Mouse (Mus musculus) liver, embryonic 12.5 days (tissue): ENCODE data around the gene Slc25a1. TPM values are rescaled to one million over a fixed set of nuclear protein-coding genes. Genes with fewer than 3 reads are reported as not detected.

Experiments used
- ATAC-seq: fragments of 200-750 bp; cut with Nextera tagmentation; 2 replicates; pipeline ENCODE4 v1.8.0; 2017; ENCODE audit warnings: moderate number of reproducible peaks, mild to moderate bottlenecking, moderate library complexity
- H3K27ac ChIP-seq: fragments of 300-500 bp; sonication (generic); 2 replicates; pipeline ENCODE4 v1.5.1; 2016; ENCODE audit warnings: mild to moderate bottlenecking
- H3K27me3 ChIP-seq: fragments of 300-500 bp; sonication (generic); replicated peaks from 2 replicates; pipeline ENCODE4 v1.6.1; 2016; ENCODE audit warnings: mild to moderate bottlenecking, moderate library complexity
- H3K36me3 ChIP-seq: fragments of 300-500 bp; sonication (generic); 2 replicates; pipeline ENCODE4 v1.6.1; 2016; ENCODE audit warnings: mild to moderate bottlenecking, moderate library complexity
- H3K4me1 ChIP-seq: fragments of 300-500 bp; sonication (generic); 2 replicates; pipeline ENCODE4 v1.6.1; 2016
- H3K4me2 ChIP-seq: fragments of 300-500 bp; sonication (generic); 2 replicates; pipeline ENCODE4 v1.6.1; 2016; ENCODE audit warnings: mild to moderate bottlenecking, moderate library complexity
- H3K4me3 ChIP-seq: fragments of 300-500 bp; sonication (generic); 2 replicates; pipeline ENCODE4 v1.5.1; 2016; ENCODE audit warnings: mild to moderate bottlenecking, moderate library complexity
- H3K9ac ChIP-seq: fragments of 300-500 bp; sonication (generic); 2 replicates; pipeline ENCODE4 v1.6.1; 2016; ENCODE audit warnings: mild to moderate bottlenecking, moderate library complexity
- H3K9me3 ChIP-seq: fragments of 300-500 bp; sonication (generic); replicated peaks from 2 replicates; pipeline ENCODE4 v1.6.1; 2016; ENCODE audit warnings: mild to moderate bottlenecking, moderate library complexity
- WGBS: fragments of 180-500 bp; shearing (Covaris S2); methylation state at CpG from one replicate; pipeline ENCODE4 v1.1.7; 2016; ENCODE audit not compliant: insufficient replicate concordance; 5-methylcytosine and 5-hydroxymethylcytosine counted together
- polyA plus RNA-seq: library from polyadenylated mRNA; unstranded; fragments of >200 nt; fragmentation: Nextera tagmentation; extraction: Ambion mirVana; gene quantifications from 2 replicates; pipeline ENCODE4 v1.2.1, GENCODE M21; 2016

The Slc25a1 gene
- polyA plus RNA-seq, 1 experiment from 2014 or later: 102 TPM

- Histone ChIP-seq H3K27ac (no peak overlapping the region), H3K4me3 (no peak overlapping the region), H3K9me3 (no peaks in the 10 kb centered on the region), H3K9ac (no peak overlapping the region), H3K36me3 (no peaks in the 10 kb centered on the region), H3K4me2 (no peak overlapping the region), H3K4me1 (peaks cover 52% of the 10 kb centered on the region), H3K27me3 (no peaks in the 10 kb centered on the region; the same call in 1 of the 2 replicates)
- ATAC-seq: no peak
- WGBS: 76% methylated on average over 10 of the region's 10 CpGs
These were observed 8.8 kb upstream of the Slc25a1 start for GRCm38 (mm10) chr16:17936776-17937175.

- 36% methylated on average over 3 of the region's 3 CpGs for WGBS
- Histone ChIP-seq H3K4me3 (no peak overlapping the region), H3K4me1 (peaks cover 53% of the 10 kb centered on the region), H3K9me3 (no peaks in the 10 kb centered on the region), H3K36me3 (no peaks in the 10 kb centered on the region), H3K27ac (peak overlapping the region; percentile 86), H3K27me3 (no peaks in the 10 kb centered on the region; the same call in 1 of the 2 replicates), H3K4me2 (no peak overlapping the region), H3K9ac (peak overlapping the region; percentile 33; the same call in 1 of the 2 replicates)
- ATAC-seq: no peak
These were observed 6.5 kb upstream of the Slc25a1 start for GRCm38 (mm10) chr16:17934445-17934910.

GRCm38 (mm10) chr16:17933594-17934444, 5.8 kb upstream of the Slc25a1 start:
- Histone ChIP-seq H3K9me3 (no peaks in the 10 kb centered on the region), H3K4me1 (peaks cover 53% of the 10 kb centered on the region), H3K4me2 (peak overlapping the region; percentile 25; the same call in 1 of the 2 replicates), H3K27ac (peak overlapping the region; percentile 86), H3K4me3 (no peak overlapping the region), H3K27me3 (no peaks in the 10 kb centered on the region; the same call in 1 of the 2 replicates), H3K9ac (peak overlapping the region; percentile 33), H3K36me3 (no peaks in the 10 kb centered on the region)
- 22% methylated on average over 9 of the region's 9 CpGs for WGBS
- peak; percentile 77 for ATAC-seq

- peak overlapping the region; percentile 6; the same call in 1 of the 2 replicates for H3K27ac ChIP-seq
- ATAC-seq: no peak
- H3K4me2 ChIP-seq: no peak overlapping the region
These were observed 4.0 kb upstream of the Slc25a1 start for GRCm38 (mm10) chr16:17931906-17932460.

GRCm38 (mm10) chr16:17929631-17930030, 1.6 kb upstream of the Slc25a1 start:
- 0 out of 2 replicates have a peak overlapping the region, but pooled peaks have one; percentile 99 for H3K4me2 ChIP-seq
- H3K4me3 ChIP-seq: no peak overlapping the region
- H3K9ac ChIP-seq: no peak overlapping the region
- H3K27ac ChIP-seq: peak overlapping the region; percentile 95
- H3K36me3 ChIP-seq: peaks cover 18% of the 10 kb centered on the region
- no peaks in the 10 kb centered on the region for H3K27me3 ChIP-seq
- WGBS: 78% methylated on average over 2 of the region's 2 CpGs
- ATAC-seq: no peak
- H3K9me3 ChIP-seq: no peaks in the 10 kb centered on the region
- H3K4me1 ChIP-seq: peaks cover 68% of the 10 kb centered on the region

More at GRCm38 (mm10) chr16:17931906-17932460, 4.0 kb upstream of the Slc25a1 start:
- Histone ChIP-seq H3K9me3 (no peaks in the 10 kb centered on the region), H3K36me3 (no peaks in the 10 kb centered on the region), H3K4me1 (peaks cover 53% of the 10 kb centered on the region), H3K4me3 (no peak overlapping the region), H3K9ac (no peak overlapping the region), H3K27me3 (no peaks in the 10 kb centered on the region)
- WGBS: 77% methylated on average over 5 of the region's 5 CpGs

- 36% methylated on average over 2 of the region's 2 CpGs for WGBS
These were observed 1.2 kb upstream of the Slc25a1 start for GRCm38 (mm10) chr16:17929211-17929610.

GRCm38 (mm10) chr16:17928627-17929104, 647 bp upstream of the Slc25a1 start:
- H3K9ac ChIP-seq: peak overlapping the region; percentile 93
- H3K9me3 ChIP-seq: no peaks in the 10 kb centered on the region
- peaks cover 22% of the 10 kb centered on the region for H3K36me3 ChIP-seq
- peak overlapping the region; percentile 95 for H3K27ac ChIP-seq
- ATAC-seq: peak; percentile 62
- under 1% methylated on average over 9 of the region's 9 CpGs for WGBS
- H3K4me1 ChIP-seq: peaks cover 67% of the 10 kb centered on the region
- peak overlapping the region; percentile 90 for H3K4me3 ChIP-seq
- H3K4me2 ChIP-seq: peak overlapping the region; percentile 99
- H3K27me3 ChIP-seq: no peaks in the 10 kb centered on the region

More at GRCm38 (mm10) chr16:17929211-17929610, 1.2 kb upstream of the Slc25a1 start:
- Histone ChIP-seq H3K9ac (peak overlapping the region; percentile 93), H3K4me1 (peaks cover 67% of the 10 kb centered on the region), H3K9me3 (no peaks in the 10 kb centered on the region), H3K4me3 (no peak overlapping the region), H3K36me3 (peaks cover 22% of the 10 kb centered on the region), H3K27ac (peak overlapping the region; percentile 95), H3K27me3 (no peaks in the 10 kb centered on the region), H3K4me2 (peak overlapping the region; percentile 99)
- no peak for ATAC-seq

- Histone ChIP-seq H3K9ac (peak overlapping the region; percentile 93), H3K27ac (peak overlapping the region; percentile 95), H3K4me2 (peak overlapping the region; percentile 99), H3K27me3 (no peaks in the 10 kb centered on the region), H3K4me3 (peak overlapping the region; percentile 90), H3K36me3 (peaks cover 22% of the 10 kb centered on the region), H3K9me3 (no peaks in the 10 kb centered on the region), H3K4me1 (peaks cover 69% of the 10 kb centered on the region)
- ATAC-seq: peak; percentile 16
- WGBS: 3% methylated on average over 67 of the region's 72 CpGs
These were observed 502 bp downstream of the Slc25a1 start for GRCm38 (mm10) chr16:17927351-17928082.

GRCm38 (mm10) chr16:17922163-17922538, 5.9 kb downstream of the Slc25a1 start:
- peak overlapping the region; percentile 72 for H3K4me3 ChIP-seq
- under 1% methylated on average over 14 of the region's 14 CpGs for WGBS
- H3K4me1 ChIP-seq: peaks cover 62% of the 10 kb centered on the region
- ATAC-seq: peak; percentile 25; the same call in 1 of the 2 replicates
- peak overlapping the region; percentile 89 for H3K27ac ChIP-seq
- H3K9ac ChIP-seq: peak overlapping the region; percentile 88
- peaks cover 28% of the 10 kb centered on the region for H3K27me3 ChIP-seq
- H3K4me2 ChIP-seq: peak overlapping the region; percentile 95
- peaks cover 22% of the 10 kb centered on the region for H3K36me3 ChIP-seq
- no peaks in the 10 kb centered on the region for H3K9me3 ChIP-seq

- no peaks in the 10 kb centered on the region for H3K9me3 ChIP-seq
- H3K27ac ChIP-seq: peak overlapping the region; percentile 89
- peak overlapping the region; percentile 72 for H3K4me3 ChIP-seq
- peak overlapping the region; percentile 88 for H3K9ac ChIP-seq
- H3K27me3 ChIP-seq: peaks cover 34% of the 10 kb centered on the region
- peak overlapping the region; percentile 95 for H3K4me2 ChIP-seq
- H3K4me1 ChIP-seq: peaks cover 56% of the 10 kb centered on the region
- WGBS: 1% methylated on average over 47 of the region's 47 CpGs
- H3K36me3 ChIP-seq: peaks cover 22% of the 10 kb centered on the region
- peak; percentile 92 for ATAC-seq
These were observed 6.5 kb downstream of the Slc25a1 start for GRCm38 (mm10) chr16:17921325-17922162.

GRCm38 (mm10) chr16:17920586-17920985, 7.4 kb downstream of the Slc25a1 start:
- Histone ChIP-seq H3K4me3 (peak overlapping the region; percentile 72), H3K36me3 (peaks cover 13% of the 10 kb centered on the region), H3K27ac (peak overlapping the region; percentile 89; the same call in 1 of the 2 replicates), H3K9me3 (no peaks in the 10 kb centered on the region), H3K9ac (peak overlapping the region; percentile 88), H3K27me3 (peaks cover 43% of the 10 kb centered on the region), H3K4me2 (peak overlapping the region; percentile 95), H3K4me1 (peaks cover 47% of the 10 kb centered on the region)
- WGBS: 15% methylated on average over 20 of the region's 20 CpGs
- ATAC-seq: no peak
